Mouse (Mus musculus): ENCODE results near the gene Cbx4. TPM values are rescaled to one million over a fixed set of nuclear protein-coding genes. Genes with fewer than 3 reads are reported as not detected.

Cbx4 gene
- polyA plus RNA-seq, 1 experiment from 2014 or later, result 9.6 TPM

DNA sequence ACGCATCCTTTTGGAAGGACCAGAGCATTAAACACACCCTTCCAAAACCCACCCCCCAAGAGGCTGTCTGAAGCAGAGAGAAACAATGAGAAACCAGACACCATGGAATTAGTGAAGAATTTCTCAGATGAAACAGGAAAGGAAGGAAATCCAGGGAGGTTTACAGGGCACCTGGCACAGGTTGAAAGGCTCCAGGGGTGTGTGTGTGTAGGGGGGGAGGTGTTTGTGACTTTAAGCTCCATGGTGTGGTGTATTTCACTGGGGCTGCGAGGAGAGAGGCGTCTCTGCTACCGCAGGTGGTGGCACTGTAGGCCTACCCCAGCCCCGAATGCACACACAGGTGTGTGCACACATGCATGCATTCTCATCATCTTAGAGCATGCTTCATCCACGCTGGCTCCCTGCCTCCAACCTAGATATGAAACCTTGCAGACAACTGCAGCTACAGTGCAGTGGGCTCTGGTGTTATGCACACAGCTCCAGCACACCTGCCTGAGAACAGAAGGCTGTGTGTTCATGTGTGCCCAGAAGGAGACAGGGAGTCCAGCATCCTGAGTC lies 12.1 kb downstream of the Cbx4 start:
- DNase-seq (ENCODE audit: low spot score) (no peak), ATAC-seq (ENCODE audit: low FRiP score, low TSS enrichment) (no peak)
- no peak overlapping the region for H3K4me3 ChIP-seq (ENCODE audit: low read depth, low read length)
- no peaks in the 10 kb centered on the region for H3K27me3 ChIP-seq (ENCODE audit: control insufficient read depth, insufficient read depth, low read length)
- no peak overlapping the region for H3K9ac ChIP-seq (ENCODE audit: low read length)
- no peaks in the 10 kb centered on the region; the same call in 1 of the 2 replicates for H3K4me1 ChIP-seq (replicated peaks; ENCODE audit: control insufficient read depth, insufficient read depth)
- H3K9me3 ChIP-seq (ENCODE audit: control insufficient read depth, low read length), result no peaks in the 10 kb centered on the region
- WGBS, result 64% methylated on average over 6 of the region's 6 CpGs
- no peak overlapping the region for H3K4me2 ChIP-seq (replicated peaks; ENCODE audit: low read depth)
- H3K27ac ChIP-seq (replicated peaks), result no peak overlapping the region
- H3K36me3 ChIP-seq (ENCODE audit: control insufficient read depth, insufficient read depth, low read length), result no peaks in the 10 kb centered on the region
- TF ChIP-seq EP300 (optimal IDR thresholded peaks at IDR 0.05), result no peak
- TF ChIP-seq CTCF (IDR thresholded peaks at IDR 0.05; ENCODE audit: low read depth), result no peak

- WGBS, result 56% methylated on average over 6 of the region's 6 CpGs
- no peak overlapping the region for H3K9ac ChIP-seq (ENCODE audit: low read length)
- ATAC-seq (ENCODE audit: low FRiP score, low TSS enrichment), result no peak
These were observed 13.0 kb downstream of the Cbx4 start for GRCm38 (mm10) chr11:119072986-119073385.

GRCm38 (mm10) chr11:119072239-119072638 lies 13.8 kb downstream of the Cbx4 start:
- no peak overlapping the region for H3K4me3 ChIP-seq (ENCODE audit: low read depth, low read length)
- WGBS, result 70% methylated on average over 7 of the region's 7 CpGs
- H3K4me1 ChIP-seq (replicated peaks; ENCODE audit: control insufficient read depth, insufficient read depth), result no peaks in the 10 kb centered on the region
- ATAC-seq (ENCODE audit: low FRiP score, low TSS enrichment) (peak; percentile 61), DNase-seq (ENCODE audit: low spot score) (no peak)
- H3K9me3 ChIP-seq (ENCODE audit: control insufficient read depth, low read length), result no peaks in the 10 kb centered on the region
- no peak overlapping the region for H3K4me2 ChIP-seq (replicated peaks; ENCODE audit: low read depth)
- H3K27me3 ChIP-seq (ENCODE audit: control insufficient read depth, insufficient read depth, low read length), result no peaks in the 10 kb centered on the region
- H3K36me3 ChIP-seq (ENCODE audit: control insufficient read depth, insufficient read depth, low read length), result no peaks in the 10 kb centered on the region
- no peak overlapping the region for H3K27ac ChIP-seq (replicated peaks)
- no peak overlapping the region for H3K9ac ChIP-seq (ENCODE audit: low read length)
- TF ChIP-seq CTCF (IDR thresholded peaks at IDR 0.05; ENCODE audit: low read depth), result no peak
- TF ChIP-seq EP300 (optimal IDR thresholded peaks at IDR 0.05), result no peak

More at GRCm38 (mm10) chr11:119072986-119073385, 13.0 kb downstream of the Cbx4 start:
- Histone ChIP-seq H3K4me1 (replicated peaks; ENCODE audit: control insufficient read depth, insufficient read depth) (no peaks in the 10 kb centered on the region), H3K27me3 (ENCODE audit: control insufficient read depth, insufficient read depth, low read length) (no peaks in the 10 kb centered on the region), H3K27ac (replicated peaks) (no peak overlapping the region), H3K36me3 (ENCODE audit: control insufficient read depth, insufficient read depth, low read length) (no peaks in the 10 kb centered on the region), H3K4me3 (ENCODE audit: low read depth, low read length) (no peak overlapping the region), H3K9me3 (ENCODE audit: control insufficient read depth, low read length) (no peaks in the 10 kb centered on the region), H3K4me2 (replicated peaks; ENCODE audit: low read depth) (no peak overlapping the region)
- TF ChIP-seq CTCF (IDR thresholded peaks at IDR 0.05; ENCODE audit: low read depth) (no peak), EP300 (optimal IDR thresholded peaks at IDR 0.05) (no peak)
- DNase-seq (ENCODE audit: low spot score), result no peak

DNA sequence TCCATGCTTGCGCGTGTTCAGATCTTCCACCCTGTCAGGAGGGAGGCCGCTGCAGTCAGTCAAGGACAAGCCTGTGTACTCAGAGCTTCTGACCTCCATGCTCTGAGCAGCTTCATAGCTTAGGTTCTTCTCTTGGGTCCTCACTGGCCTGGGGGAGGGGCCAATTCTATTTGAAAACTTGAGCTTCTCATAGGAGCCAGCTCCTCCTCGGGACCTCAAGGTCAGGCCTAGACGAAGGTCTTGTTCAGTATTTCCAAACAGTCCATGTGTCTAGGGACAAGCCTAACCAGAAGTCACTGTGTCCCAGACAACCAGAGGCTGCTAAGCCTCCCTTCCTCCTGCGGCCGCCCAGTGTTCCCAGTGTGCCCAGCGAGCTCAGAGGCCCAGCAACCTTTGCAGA lies 19.2 kb downstream of the Cbx4 start:
- Histone ChIP-seq H3K36me3 (ENCODE audit: control insufficient read depth, insufficient read depth, low read length) (no peaks in the 10 kb centered on the region), H3K9me3 (ENCODE audit: control insufficient read depth, low read length) (no peaks in the 10 kb centered on the region), H3K4me3 (ENCODE audit: low read depth, low read length) (no peak overlapping the region), H3K4me2 (replicated peaks; ENCODE audit: low read depth) (no peak overlapping the region), H3K27me3 (ENCODE audit: control insufficient read depth, insufficient read depth, low read length) (no peaks in the 10 kb centered on the region), H3K9ac (ENCODE audit: low read length) (no peak overlapping the region), H3K4me1 (replicated peaks; ENCODE audit: control insufficient read depth, insufficient read depth) (no peaks in the 10 kb centered on the region), H3K27ac (replicated peaks) (no peak overlapping the region)
- TF ChIP-seq EP300 (optimal IDR thresholded peaks at IDR 0.05) (no peak), CTCF (IDR thresholded peaks at IDR 0.05; ENCODE audit: low read depth) (no peak)
- no peak for ATAC-seq (ENCODE audit: low FRiP score, low TSS enrichment)
- DNase-seq (ENCODE audit: low spot score), result no peak
- WGBS, result 78% methylated on average over 8 of the region's 8 CpGs

GRCm38 (mm10) chr11:119059256-119059655 lies 26.8 kb downstream of the Cbx4 start:
- Histone ChIP-seq H3K9ac (ENCODE audit: low read length) (no peak overlapping the region), H3K9me3 (ENCODE audit: control insufficient read depth, low read length) (no peaks in the 10 kb centered on the region), H3K4me2 (replicated peaks; ENCODE audit: low read depth) (peak overlapping the region; percentile 92), H3K4me3 (ENCODE audit: low read depth, low read length) (no peak overlapping the region), H3K27me3 (ENCODE audit: control insufficient read depth, insufficient read depth, low read length) (peaks cover 9% of the 10 kb centered on the region; the same call in 1 of the 2 replicates), H3K4me1 (replicated peaks; ENCODE audit: control insufficient read depth, insufficient read depth) (peaks cover 13% of the 10 kb centered on the region), H3K27ac (replicated peaks) (peak overlapping the region; percentile 58), H3K36me3 (ENCODE audit: control insufficient read depth, insufficient read depth, low read length) (no peaks in the 10 kb centered on the region)
- DNase-seq (ENCODE audit: low spot score) (no peak), ATAC-seq (ENCODE audit: low FRiP score, low TSS enrichment) (no peak)
- 15% methylated on average over 3 of the region's 3 CpGs for WGBS
- no peak for TF ChIP-seq CTCF (IDR thresholded peaks at IDR 0.05; ENCODE audit: low read depth)
- TF ChIP-seq EP300 (optimal IDR thresholded peaks at IDR 0.05), result no peak
